Mouse (Mus musculus): Measurements from ENCODE around the gene Amd1.

The Amd1 gene

GRCm38 (mm10) chr10:40302140-40302985 lies at the start of gene Amd1:
Gene Amd1 (minus strand): TSS chr10:40302186.
- DNase-seq (ENCODE audit: low spot score in 2 of 2) = peak; percentile 99

GRCm38 (mm10) chr10:40351156-40351555 lies 49.2 kb upstream of the Amd1 start:
- no peak for DNase-seq (ENCODE audit: low spot score in 2 of 2)

- DNase-seq (ENCODE audit: low spot score in 2 of 2) = no peak
Observed at GRCm38 (mm10) chr10:40350245-40350932, 48.4 kb upstream of the Amd1 start.

- peak in 1 of 2 experiments; percentile 47 for DNase-seq (ENCODE audit: low spot score in 2 of 2)
Observed at GRCm38 (mm10) chr10:40349631-40350177, 47.7 kb upstream of the Amd1 start.

GRCm38 (mm10) chr10:40348566-40349536 lies 46.9 kb upstream of the Amd1 start:
- DNase-seq (ENCODE audit: low spot score in 2 of 2) = peak; percentile 95 to 98

- no peak for DNase-seq (ENCODE audit: low spot score in 2 of 2)
Observed at GRCm38 (mm10) chr10:40347461-40347954, 45.5 kb upstream of the Amd1 start.

GRCm38 (mm10) chr10:40346776-40347403 lies 44.9 kb upstream of the Amd1 start:
- no peak for DNase-seq (ENCODE audit: low spot score in 2 of 2)

- DNase-seq (ENCODE audit: low spot score in 2 of 2) = no peak
Observed at GRCm38 (mm10) chr10:40342036-40342435, 40.0 kb upstream of the Amd1 start.

- no peak for DNase-seq (ENCODE audit: low spot score in 2 of 2)
Observed at GRCm38 (mm10) chr10:40339351-40339964, 37.5 kb upstream of the Amd1 start, which contains the start of gene Cdk19. Gene Cdk19 (plus strand): TSS chr10:40339564.

GRCm38 (mm10) chr10:40332864-40333263 lies 30.9 kb upstream of the Amd1 start:
- no peak for DNase-seq (ENCODE audit: low spot score in 2 of 2)

GRCm38 (mm10) chr10:40330262-40330661 lies 28.3 kb upstream of the Amd1 start:
- DNase-seq (ENCODE audit: low spot score in 2 of 2) = no peak

GRCm38 (mm10) chr10:40328004-40328551 lies 26.1 kb upstream of the Amd1 start:
- DNase-seq (ENCODE audit: low spot score in 2 of 2) = peak; percentile 58 to 80

- DNase-seq (ENCODE audit: low spot score in 2 of 2) = no peak
Observed at GRCm38 (mm10) chr10:40320306-40320705, 18.3 kb upstream of the Amd1 start.

GRCm38 (mm10) chr10:40316841-40317585 lies 15.0 kb upstream of the Amd1 start:
- DNase-seq (ENCODE audit: low spot score in 2 of 2) = no peak

- DNase-seq (ENCODE audit: low spot score in 2 of 2) = no peak
Observed at GRCm38 (mm10) chr10:40312781-40313180, 10.8 kb upstream of the Amd1 start.

- no peak for DNase-seq (ENCODE audit: low spot score in 2 of 2)
Observed at GRCm38 (mm10) chr10:40309884-40310635, 8.1 kb upstream of the Amd1 start.

GRCm38 (mm10) chr10:40307826-40308583 lies 6.0 kb upstream of the Amd1 start:
- DNase-seq (ENCODE audit: low spot score in 2 of 2) = no peak

- no peak for DNase-seq (ENCODE audit: low spot score in 2 of 2)
Observed at GRCm38 (mm10) chr10:40305989-40306388, 4.0 kb upstream of the Amd1 start.

All from urinary bladder, adult 18-20 months (tissue).